Comparison of ENCODE assay signal across 21 mouse cellular contexts in genomic region chr1:119637188-119638023, GRCm38 (mm10). TPM values are rescaled to one million over a fixed set of nuclear protein-coding genes. Genes with fewer than 3 reads are reported as not detected.
A peak's percentile ranks its signal among the peaks of the same experiment; 100 is the strongest.
DNase-seq lines count a peak whose midpoint lies in the region; ATAC-seq and TF ChIP-seq lines count a peak whose summit lies in the region.
"Had no signal": no experiment of that assay in that cellular context is flagged by ENCODE, and none has a peak within 500 bp of the region (broad histone marks: within the 10 kb centered on the region; RNA-seq: fewer than 3 reads in every experiment).

No protein-coding gene starts in this region.

- H3K4me3 ChIP-seq in liver, adult 2 months (ENCODE audit: insufficient read depth, low read depth, low read length) = no peak overlapping the region
- no peak overlapping the region; the same call in 1 of the 2 replicates for H3K4me3 ChIP-seq in kidney, adult 2 months (ENCODE audit: insufficient read depth, low read depth, low read length)
- H3K4me3 ChIP-seq in stomach, embryonic 14.5 days (ENCODE audit: low read depth, low read length) = no peak overlapping the region
- H3K4me3 ChIP-seq in cerebellum, adult 2 months (replicated peaks; ENCODE audit: insufficient read depth, low read depth, low read length) = no peak overlapping the region
- no peak overlapping the region for H3K4me3 ChIP-seq in gastrocnemius, adult 2 months
- H3K4me3 ChIP-seq: erythroblast, embryonic 14.5 days; layer of hippocampus, adult 2 months; left cerebral cortex, adult 2 months; limb, embryonic 12.5 days had no signal

- H3K4me1 ChIP-seq in liver, adult 2 months (ENCODE audit: control insufficient read depth, insufficient read depth, low read length) = peaks cover 23% of the 10 kb centered on the region
- H3K4me1 ChIP-seq in kidney, adult 2 months (ENCODE audit: control insufficient read depth, insufficient read depth, low read length) = peaks cover 32% of the 10 kb centered on the region
- H3K4me1 ChIP-seq in stomach, embryonic 14.5 days (ENCODE audit: control insufficient read depth, insufficient read depth, low read length) = 0 out of 2 replicates have a peak, but pooled peaks cover 2% of the 10 kb centered on the region
- H3K4me1 ChIP-seq in cerebellum, adult 2 months (ENCODE audit: control insufficient read depth, insufficient read depth, low read length) = peaks cover 3% of the 10 kb centered on the region; the same call in 1 of the 2 replicates
- H3K4me1 ChIP-seq: limb, embryonic 12.5 days had no signal

- H3K36me3 ChIP-seq in liver, adult 2 months (ENCODE audit: control insufficient read depth, insufficient read depth, low read length) = peaks cover 9% of the 10 kb centered on the region; the same call in 1 of the 2 replicates
- H3K36me3 ChIP-seq in kidney, adult 2 months (ENCODE audit: control insufficient read depth, insufficient read depth, low read length) = peaks cover 6% of the 10 kb centered on the region
- peaks cover 4% of the 10 kb centered on the region; the same call in 1 of the 2 replicates for H3K36me3 ChIP-seq in stomach, embryonic 14.5 days (ENCODE audit: control insufficient read depth, insufficient read depth, low read length)

- H3K9ac ChIP-seq in liver, adult 2 months (ENCODE audit: low read depth, low read length) = peak overlapping the region; percentile 35; the same call in 1 of the 2 replicates
- H3K9ac ChIP-seq in stomach, embryonic 14.5 days (replicated peaks; ENCODE audit: low read depth, low read length) = no peak overlapping the region
- H3K9ac ChIP-seq: forebrain, postnatal 0 days; limb, embryonic 12.5 days had no signal

- no peaks in the 10 kb centered on the region for H3K9me3 ChIP-seq in stomach, embryonic 14.5 days (ENCODE audit: control insufficient read depth, low read depth, low read length)
- H3K9me3 ChIP-seq: G1E; limb, embryonic 12.5 days had no signal

- no peaks in the 10 kb centered on the region for H3K27me3 ChIP-seq in liver, adult 2 months (ENCODE audit: control insufficient read depth, insufficient read depth, low read length)
- no peaks in the 10 kb centered on the region for H3K27me3 ChIP-seq in kidney, adult 2 months (replicated peaks; ENCODE audit: control insufficient read depth, insufficient read depth, low read length)
- H3K27me3 ChIP-seq in stomach, embryonic 14.5 days (ENCODE audit: control insufficient read depth, insufficient read depth, low read length) = no peaks in the 10 kb centered on the region
- no peaks in the 10 kb centered on the region for H3K27me3 ChIP-seq in cerebellum, adult 2 months (ENCODE audit: control insufficient read depth, insufficient read depth, low read length)
- H3K27me3 ChIP-seq: limb, embryonic 12.5 days had no signal

- no peak overlapping the region for H3K4me2 ChIP-seq in stomach, embryonic 14.5 days (replicated peaks; ENCODE audit: low read depth, low read length)
- H3K4me2 ChIP-seq: limb, embryonic 12.5 days had no signal

- DNase-seq in liver, adult 2 months (ENCODE audit: extremely low read depth, low read depth, low spot score) = peak; percentile 88
- no peak for DNase-seq in liver
- DNase-seq in kidney, adult 2 months = peak; percentile 87
- peak; percentile 65 for DNase-seq in kidney, postnatal 14 days
- no peak for DNase-seq in cerebellum, adult 2 months
- DNase-seq in gastrocnemius, adult 2 months = no peak
- no peak for DNase-seq in testis, postnatal 14 days (ENCODE audit: low spot score)
- DNase-seq: adrenal gland, adult 8-10 months; cerebellum, adult 11 months; forebrain, postnatal 0 days; heart, adult 18-20 months; right cerebral cortex, adult 18-20 months; thymus, postnatal 25 days had no signal

- H3K79me2 ChIP-seq in liver, adult 2 months (ENCODE audit: control insufficient read depth, insufficient read depth, low read length) = peaks cover 11% of the 10 kb centered on the region

- TF ChIP-seq CTCF in liver, adult 2 months (IDR thresholded peaks at IDR 0.05; ENCODE audit: low read depth, low read length) = no peak
- TF ChIP-seq CTCF in kidney, adult 2 months (conservative IDR thresholded peaks at IDR 0.05; ENCODE audit: insufficient read depth, insufficient read length, low read depth, low read length) = no peak
- no peak for TF ChIP-seq CTCF in cerebellum, adult 2 months (IDR thresholded peaks at IDR 0.05; ENCODE audit: borderline replicate concordance, insufficient read depth, low read depth, low read length)
- TF ChIP-seq CTCF in gastrocnemius, adult 2 months (IDR thresholded peaks at IDR 0.05) = no peak

- ATAC-seq in stomach, embryonic 14.5 days (ENCODE audit: insufficient number of reproducible peaks, insufficient read depth, low FRiP score, low read depth) = no peak
- ATAC-seq: CD4-positive, CD25-positive, alpha-beta regulatory T cell, adult 4 months; forebrain, postnatal 0 days; hindbrain, postnatal 0 days had no signal

- 31% methylated on average over 6 of the region's 6 CpGs for WGBS in liver, adult 2 months
- 47% methylated on average over 6 of the region's 6 CpGs for WGBS in kidney, adult 2 months
- WGBS in stomach, embryonic 14.5 days = 76% methylated on average over 6 of the region's 6 CpGs
- WGBS in cerebellum, adult 2 months = 94% methylated on average over 6 of the region's 6 CpGs

- intact Hi-C loops in gastrocnemius, adult 2 months (cut with DNase I) = no loop called here

- peak overlapping the region; percentile 86 for H3K27ac ChIP-seq in liver, adult 2 months (replicated peaks; ENCODE audit: insufficient read depth, low read depth, low read length)
- H3K27ac ChIP-seq in kidney, adult 2 months (ENCODE audit: insufficient read depth, low read depth, low read length) = peak overlapping the region; percentile 93
- peak overlapping the region; percentile 21; the same call in 1 of the 2 replicates for H3K27ac ChIP-seq in stomach, embryonic 14.5 days (ENCODE audit: low read length)
- no peak overlapping the region for H3K27ac ChIP-seq in cerebellum, adult 2 months (ENCODE audit: insufficient read depth, low read length)
- H3K27ac ChIP-seq in gastrocnemius, adult 2 months = no peak overlapping the region
- H3K27ac ChIP-seq: hindbrain, postnatal 0 days; layer of hippocampus, adult 2 months; left cerebral cortex, adult 2 months; limb, embryonic 12.5 days had no signal

- no peak for TF ChIP-seq POLR2A in liver, adult 2 months (IDR thresholded peaks at IDR 0.05; ENCODE audit: extremely low read depth, insufficient read depth, low read length)
- no peak for TF ChIP-seq POLR2A in kidney, adult 2 months (IDR thresholded peaks at IDR 0.05; ENCODE audit: low read depth, low read length)
- no peak for TF ChIP-seq POLR2A in cerebellum, adult 2 months (IDR thresholded peaks at IDR 0.05; ENCODE audit: borderline replicate concordance, insufficient read depth, low read length)

RNA-seq across cellular contexts. Expression of gene Epb41l5, which starts 11.4 kb away (rescaled TPM):
- 38.0 and 47.3 TPM in 2 replicates for total RNA-seq in liver, adult 2 months (2014; rRNA removed)
- 14.9 and 18.8 TPM in 2 replicates for polyA plus RNA-seq in liver, adult 2 months (2012; rRNA removed)
- polyA plus RNA-seq in kidney, adult 2 months (2012; rRNA removed) = 32.7 and 33.3 TPM in 2 replicates
- 45.0 and 49.3 TPM in 2 replicates for polyA plus RNA-seq in stomach, embryonic 14.5 days (2014; fragmentation: Nextera tagmentation; extraction: Ambion mirVana)
- 4.7 and 5.4 TPM in 2 replicates for polyA plus RNA-seq in cerebellum, adult 2 months (2012; rRNA removed)
- total RNA-seq in gastrocnemius, adult 2 months (2021) = 1 to 10 TPM; 3.2 to 3.9 TPM

Comparison
In these comparisons a context has a peak if more than half of its experiments do, and no peak if none do; other contexts are left out.
1. DNase-seq: peak in liver, adult 2 months (single experiment), kidney, adult 2 months (single experiment) and kidney, postnatal 14 days (single experiment); none in liver (single experiment), cerebellum, adult 2 months (0 of 2), gastrocnemius, adult 2 months (single experiment) and testis, postnatal 14 days (single experiment).
2. H3K27ac ChIP-seq: peak in liver, adult 2 months (single experiment), kidney, adult 2 months (single experiment) and stomach, embryonic 14.5 days (single experiment); none in cerebellum, adult 2 months (single experiment) and gastrocnemius, adult 2 months (single experiment).